Mouse (Mus musculus) neutrophil, adult 5-6 weeks (primary cell): ENCODE data around the gene Emid1. TPM values are rescaled to one million over a fixed set of nuclear protein-coding genes. Genes with fewer than 3 reads are reported as not detected.

ENCODE experiments used
- total RNA-seq: library from RNA; stranded (forward); fragments of 200-1000 nt; gene quantifications from 2 replicates; pipeline ENCODE4 v1.2.3, GENCODE M21; 2017

Emid1 gene
- total RNA-seq, 1 experiment from 2014 or later: 15.8 TPM

Other genes starting within 250 kb of the Emid1 start
- gene Nefh, start 204.2 kb downstream of the Emid1 start, total RNA-seq: 0.47 TPM in 1 of 2 replicates, not detected in the other
- 37.9 and 46.7 TPM in 2 replicates for gene Ap1b1, start 165.4 kb downstream of the Emid1 start, total RNA-seq
- 1.6 and 1.9 TPM in 2 replicates for gene Rasl10a, start 94.1 kb downstream of the Emid1 start, total RNA-seq
- gene Gas2l1, start 86.9 kb downstream of the Emid1 start, total RNA-seq: 7.0 and 9.5 TPM in 2 replicates
- gene Rhbdd3, start 53.3 kb downstream of the Emid1 start, total RNA-seq: 4.3 and 5.2 TPM in 2 replicates
- 573 and 592 TPM in 2 replicates for gene Ewsr1, start 53.0 kb downstream of the Emid1 start, total RNA-seq
- 7.5 and 8.5 TPM in 2 replicates for gene Kremen1, start 109.3 kb upstream of the Emid1 start, total RNA-seq